Mouse (Mus musculus): Measurements from ENCODE around the gene Cdh11. TPM values are rescaled to one million over a fixed set of nuclear protein-coding genes. Genes with fewer than 3 reads are reported as not detected.
"Not testable (repeated sequence)": the region's sequence is repeated elsewhere in the genome, so short reads cannot be mapped to it uniquely, and the experiment has no call there.

Gene Cdh11
- total and polyA plus RNA-seq, 2 experiments: 0.11 to 0.37 TPM

DNA sequence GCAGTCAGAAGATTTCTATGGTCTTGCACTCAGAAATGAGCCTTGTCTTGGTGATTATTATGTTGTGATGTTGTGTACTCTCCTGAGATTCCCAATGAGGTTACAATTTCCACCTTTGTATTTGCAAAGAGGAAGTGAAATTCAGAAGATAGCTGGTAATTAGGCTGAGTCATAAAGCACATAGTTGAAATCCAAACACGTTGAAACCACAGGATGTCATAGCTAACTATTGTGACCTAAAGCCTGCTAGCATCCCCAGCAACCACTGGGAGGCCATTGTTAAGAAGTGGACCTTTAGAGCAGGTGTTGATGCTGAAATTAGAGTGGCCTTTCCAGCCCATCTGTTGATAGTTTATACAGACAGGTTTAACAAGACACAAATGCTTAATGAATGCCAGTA lies 85.2 kb downstream of the Cdh11 start:
- TF ChIP-seq CTCF (IDR thresholded peaks at IDR 0.05; ENCODE audit: low read depth, low read length) (no peak), POLR2A (IDR thresholded peaks at IDR 0.05; ENCODE audit: extremely low read depth, insufficient read depth, low read length) (no peak)
- no peak overlapping the region for H3K9ac ChIP-seq (ENCODE audit: low read depth, low read length)
- WGBS: 36% methylated on average over 1 of the region's 1 CpGs
- H3K27ac ChIP-seq (replicated peaks; ENCODE audit: insufficient read depth, low read depth, low read length): no peak overlapping the region
- no peaks in the 10 kb centered on the region for H3K36me3 ChIP-seq (ENCODE audit: control insufficient read depth, insufficient read depth, low read length)
- H3K79me2 ChIP-seq (ENCODE audit: control insufficient read depth, insufficient read depth, low read length): no peaks in the 10 kb centered on the region
- no peaks in the 10 kb centered on the region for H3K27me3 ChIP-seq (ENCODE audit: control insufficient read depth, insufficient read depth, low read length)
- no peaks in the 10 kb centered on the region for H3K4me1 ChIP-seq (ENCODE audit: control insufficient read depth, insufficient read depth, low read length)
- H3K4me3 ChIP-seq (ENCODE audit: insufficient read depth, low read depth, low read length): no peak overlapping the region
- DNase-seq (ENCODE audit: extremely low read depth, low read depth, low spot score): no peak

- no peak overlapping the region for H3K9ac ChIP-seq (ENCODE audit: low read depth, low read length)
- DNase-seq (ENCODE audit: extremely low read depth, low read depth, low spot score): no peak
Measured at GRCm38 (mm10) chr8:102698232-102698837, 87.1 kb downstream of the Cdh11 start.

GRCm38 (mm10) chr8:102693465-102693864 lies 92.0 kb downstream of the Cdh11 start:
- 41% methylated on average over 1 of the region's 1 CpGs for WGBS
- no peaks in the 10 kb centered on the region for H3K36me3 ChIP-seq (ENCODE audit: control insufficient read depth, insufficient read depth, low read length)
- no peak for DNase-seq (ENCODE audit: extremely low read depth, low read depth, low spot score)
- no peak overlapping the region for H3K4me3 ChIP-seq (ENCODE audit: insufficient read depth, low read depth, low read length)
- TF ChIP-seq POLR2A (IDR thresholded peaks at IDR 0.05; ENCODE audit: extremely low read depth, insufficient read depth, low read length): no peak
- TF ChIP-seq CTCF (IDR thresholded peaks at IDR 0.05; ENCODE audit: low read depth, low read length): no peak
- H3K79me2 ChIP-seq (ENCODE audit: control insufficient read depth, insufficient read depth, low read length): no peaks in the 10 kb centered on the region
- no peak overlapping the region for H3K27ac ChIP-seq (replicated peaks; ENCODE audit: insufficient read depth, low read depth, low read length)
- H3K9ac ChIP-seq (ENCODE audit: low read depth, low read length): no peak overlapping the region
- no peaks in the 10 kb centered on the region for H3K4me1 ChIP-seq (ENCODE audit: control insufficient read depth, insufficient read depth, low read length)
- H3K27me3 ChIP-seq (ENCODE audit: control insufficient read depth, insufficient read depth, low read length): no peaks in the 10 kb centered on the region

More at GRCm38 (mm10) chr8:102698232-102698837, 87.1 kb downstream of the Cdh11 start:
- H3K27me3 ChIP-seq (ENCODE audit: control insufficient read depth, insufficient read depth, low read length): no peaks in the 10 kb centered on the region
- no peaks in the 10 kb centered on the region for H3K79me2 ChIP-seq (ENCODE audit: control insufficient read depth, insufficient read depth, low read length)
- H3K36me3 ChIP-seq (ENCODE audit: control insufficient read depth, insufficient read depth, low read length): no peaks in the 10 kb centered on the region
- no peak overlapping the region for H3K4me3 ChIP-seq (ENCODE audit: insufficient read depth, low read depth, low read length)
- no peak overlapping the region for H3K27ac ChIP-seq (replicated peaks; ENCODE audit: insufficient read depth, low read depth, low read length)
- 47% methylated on average over 11 of the region's 11 CpGs for WGBS
- no peaks in the 10 kb centered on the region for H3K4me1 ChIP-seq (ENCODE audit: control insufficient read depth, insufficient read depth, low read length)
- TF ChIP-seq POLR2A (IDR thresholded peaks at IDR 0.05; ENCODE audit: extremely low read depth, insufficient read depth, low read length) (no peak), CTCF (IDR thresholded peaks at IDR 0.05; ENCODE audit: low read depth, low read length) (no peak)

DNA sequence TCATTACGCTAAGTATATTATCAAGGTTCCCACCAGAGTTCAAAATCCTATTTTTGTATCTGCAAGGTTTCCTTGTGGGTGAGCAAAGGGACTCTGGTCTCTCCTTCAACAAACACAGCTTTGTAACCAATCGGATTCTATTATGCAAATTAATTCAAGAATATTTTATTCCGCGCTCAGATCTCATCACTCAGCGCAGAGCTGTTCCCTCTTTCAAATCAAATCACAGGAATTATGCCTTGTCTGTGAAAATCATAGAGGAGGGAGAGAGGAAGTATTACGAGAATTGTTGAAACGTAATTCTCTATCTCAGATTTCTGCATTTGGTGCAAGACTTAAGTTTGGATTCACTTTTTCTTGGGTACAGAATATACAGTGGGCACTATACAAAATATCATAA lies 100.0 kb downstream of the Cdh11 start:
- H3K79me2 ChIP-seq (ENCODE audit: control insufficient read depth, insufficient read depth, low read length); H3K4me3 ChIP-seq (ENCODE audit: insufficient read depth, low read depth, low read length); H3K36me3 ChIP-seq (ENCODE audit: control insufficient read depth, insufficient read depth, low read length); H3K4me1 ChIP-seq (ENCODE audit: control insufficient read depth, insufficient read depth, low read length); H3K9ac ChIP-seq (ENCODE audit: low read depth, low read length); H3K27me3 ChIP-seq (ENCODE audit: control insufficient read depth, insufficient read depth, low read length); H3K27ac ChIP-seq (replicated peaks; ENCODE audit: insufficient read depth, low read depth, low read length); DNase-seq (ENCODE audit: extremely low read depth, low read depth, low spot score): not testable (repeated sequence)
- 77% methylated on average over 7 of the region's 7 CpGs for WGBS

GRCm38 (mm10) chr8:102685023-102685422 lies 100.4 kb downstream of the Cdh11 start:
- no peaks in the 10 kb centered on the region for H3K79me2 ChIP-seq (ENCODE audit: control insufficient read depth, insufficient read depth, low read length)
- no peaks in the 10 kb centered on the region for H3K4me1 ChIP-seq (ENCODE audit: control insufficient read depth, insufficient read depth, low read length)
- TF ChIP-seq CTCF (IDR thresholded peaks at IDR 0.05; ENCODE audit: low read depth, low read length): no peak
- no peaks in the 10 kb centered on the region for H3K27me3 ChIP-seq (ENCODE audit: control insufficient read depth, insufficient read depth, low read length)
- 85% methylated on average over 11 of the region's 11 CpGs for WGBS
- H3K36me3 ChIP-seq (ENCODE audit: control insufficient read depth, insufficient read depth, low read length): no peaks in the 10 kb centered on the region
- no peak overlapping the region for H3K4me3 ChIP-seq (ENCODE audit: insufficient read depth, low read depth, low read length)
- no peak for DNase-seq (ENCODE audit: extremely low read depth, low read depth, low spot score)
- no peak overlapping the region for H3K27ac ChIP-seq (replicated peaks; ENCODE audit: insufficient read depth, low read depth, low read length)
- H3K9ac ChIP-seq (ENCODE audit: low read depth, low read length): no peak overlapping the region

GRCm38 (mm10) chr8:102677148-102677547 lies 108.3 kb downstream of the Cdh11 start:
- TF ChIP-seq POLR2A (IDR thresholded peaks at IDR 0.05; ENCODE audit: extremely low read depth, insufficient read depth, low read length) (no peak), CTCF (IDR thresholded peaks at IDR 0.05; ENCODE audit: low read depth, low read length) (no peak)
- Histone ChIP-seq H3K79me2 (ENCODE audit: control insufficient read depth, insufficient read depth, low read length) (no peaks in the 10 kb centered on the region), H3K4me1 (ENCODE audit: control insufficient read depth, insufficient read depth, low read length) (no peaks in the 10 kb centered on the region), H3K27me3 (ENCODE audit: control insufficient read depth, insufficient read depth, low read length) (no peaks in the 10 kb centered on the region), H3K4me3 (ENCODE audit: insufficient read depth, low read depth, low read length) (no peak overlapping the region), H3K27ac (replicated peaks; ENCODE audit: insufficient read depth, low read depth, low read length) (no peak overlapping the region), H3K9ac (ENCODE audit: low read depth, low read length) (no peak overlapping the region), H3K36me3 (ENCODE audit: control insufficient read depth, insufficient read depth, low read length) (no peaks in the 10 kb centered on the region)
- DNase-seq (ENCODE audit: extremely low read depth, low read depth, low spot score): no peak
- WGBS: 89% methylated on average over 3 of the region's 3 CpGs

DNA sequence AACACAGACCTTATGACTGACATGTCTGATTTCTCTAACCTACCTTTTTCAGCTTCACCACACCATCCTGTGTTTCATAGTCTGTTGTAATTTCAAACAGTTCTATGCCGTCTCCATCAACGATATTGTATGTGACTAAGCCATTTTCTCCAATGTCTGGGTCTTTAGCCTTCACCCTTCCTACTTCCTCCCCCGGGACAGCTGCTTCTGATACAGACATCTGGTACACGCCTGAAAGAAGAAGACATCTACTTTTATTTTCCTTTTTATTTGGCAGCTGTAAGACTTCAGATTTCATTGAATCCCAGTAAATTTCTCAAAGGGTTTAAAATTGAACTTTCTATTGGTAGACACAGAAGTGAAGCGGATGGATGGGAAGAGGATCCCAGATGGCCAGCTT lies 120.9 kb downstream of the Cdh11 start:
- DNase-seq (ENCODE audit: extremely low read depth, low read depth, low spot score); H3K36me3 ChIP-seq (ENCODE audit: control insufficient read depth, insufficient read depth, low read length); H3K4me1 ChIP-seq (ENCODE audit: control insufficient read depth, insufficient read depth, low read length); H3K9ac ChIP-seq (ENCODE audit: low read depth, low read length); H3K27me3 ChIP-seq (ENCODE audit: control insufficient read depth, insufficient read depth, low read length); H3K27ac ChIP-seq (replicated peaks; ENCODE audit: insufficient read depth, low read depth, low read length); H3K4me3 ChIP-seq (ENCODE audit: insufficient read depth, low read depth, low read length); H3K79me2 ChIP-seq (ENCODE audit: control insufficient read depth, insufficient read depth, low read length): not testable (repeated sequence)
- 79% methylated on average over 5 of the region's 5 CpGs for WGBS
